Mouse (Mus musculus): ENCODE results near the gene Rtkn.

GRCm38 (mm10) chr6:83107566-83108400 is 27.5 kb upstream of the Rtkn start:
- TF ChIP-seq ZNF384 (IDR thresholded peaks at IDR 0.05; ENCODE audit: low read depth, low read length) (no peak), MAFK (IDR thresholded peaks at IDR 0.05; ENCODE audit: insufficient read depth, low read depth, low read length) (no peak), ZC3H11A (IDR thresholded peaks at IDR 0.05; ENCODE audit: borderline replicate concordance, low read depth, low read length) (no peak)

Data from ES-E14 (cell line).